Mouse (Mus musculus): ENCODE data around the gene Ccdc15.
A peak's percentile ranks its signal among the peaks of the same experiment; 100 is the strongest.

The Ccdc15 gene

DNA sequence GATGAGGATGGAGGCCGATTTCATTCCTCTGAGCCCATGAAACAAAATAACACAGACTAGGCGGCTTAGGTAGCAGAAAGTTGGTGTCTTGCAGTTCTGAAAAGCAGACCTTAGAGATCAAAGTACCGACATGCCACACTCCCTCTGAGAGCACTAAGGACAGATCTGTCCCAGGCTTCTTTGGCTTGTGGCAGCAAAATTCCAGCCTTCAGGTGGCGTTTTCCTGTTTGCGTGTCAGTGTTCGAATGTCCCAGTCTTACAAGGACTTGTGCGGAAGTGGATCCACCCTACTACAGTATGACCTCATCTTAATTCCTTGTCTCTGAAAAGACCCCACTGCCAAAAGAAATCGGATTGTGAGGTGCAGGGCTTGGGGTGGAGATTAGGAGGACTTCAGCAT lies 20.6 kb upstream of the Ccdc15 start:
- peaks cover 8% of the 10 kb centered on the region; the same call in 1 of the 2 replicates for H3K4me1 ChIP-seq (replicated peaks; ENCODE audit: low read depth, low read length)
- no peaks in the 10 kb centered on the region for H3K36me3 ChIP-seq (ENCODE audit: insufficient read depth, low read length)
- no peaks in the 10 kb centered on the region for H3K27me3 ChIP-seq (ENCODE audit: insufficient read depth, low read length)
- H3K4me3 ChIP-seq (replicated peaks; ENCODE audit: low read length) = no peak overlapping the region
- no peaks in the 10 kb centered on the region; the same call in 1 of the 2 replicates for H3K9me3 ChIP-seq (ENCODE audit: low read length)
- TF ChIP-seq CTCF (conservative IDR thresholded peaks at IDR 0.05; ENCODE audit: low read length) (no peak), POU5F1 (IDR thresholded peaks at IDR 0.05; ENCODE audit: borderline replicate concordance, low read length) (no peak), NANOG (IDR thresholded peaks at IDR 0.05; ENCODE audit: borderline replicate concordance, low read length) (no peak)

- H3K27me3 ChIP-seq (ENCODE audit: insufficient read depth, low read length) = no peaks in the 10 kb centered on the region
- no peaks in the 10 kb centered on the region; the same call in 1 of the 2 replicates for H3K9me3 ChIP-seq (ENCODE audit: low read length)
- H3K4me3 ChIP-seq (replicated peaks; ENCODE audit: low read length) = peak overlapping the region; percentile 58
- peaks cover 8% of the 10 kb centered on the region; the same call in 1 of the 2 replicates for H3K4me1 ChIP-seq (replicated peaks; ENCODE audit: low read depth, low read length)
- no peak for TF ChIP-seq POU5F1 (IDR thresholded peaks at IDR 0.05; ENCODE audit: borderline replicate concordance, low read length)
- no peak for TF ChIP-seq NANOG (IDR thresholded peaks at IDR 0.05; ENCODE audit: borderline replicate concordance, low read length)
- peak; percentile 53 for TF ChIP-seq CTCF (conservative IDR thresholded peaks at IDR 0.05; ENCODE audit: low read length)
- H3K36me3 ChIP-seq (ENCODE audit: insufficient read depth, low read length) = no peaks in the 10 kb centered on the region
Observed at GRCm38 (mm10) chr9:37368081-37368830, 20.0 kb upstream of the Ccdc15 start.

DNA sequence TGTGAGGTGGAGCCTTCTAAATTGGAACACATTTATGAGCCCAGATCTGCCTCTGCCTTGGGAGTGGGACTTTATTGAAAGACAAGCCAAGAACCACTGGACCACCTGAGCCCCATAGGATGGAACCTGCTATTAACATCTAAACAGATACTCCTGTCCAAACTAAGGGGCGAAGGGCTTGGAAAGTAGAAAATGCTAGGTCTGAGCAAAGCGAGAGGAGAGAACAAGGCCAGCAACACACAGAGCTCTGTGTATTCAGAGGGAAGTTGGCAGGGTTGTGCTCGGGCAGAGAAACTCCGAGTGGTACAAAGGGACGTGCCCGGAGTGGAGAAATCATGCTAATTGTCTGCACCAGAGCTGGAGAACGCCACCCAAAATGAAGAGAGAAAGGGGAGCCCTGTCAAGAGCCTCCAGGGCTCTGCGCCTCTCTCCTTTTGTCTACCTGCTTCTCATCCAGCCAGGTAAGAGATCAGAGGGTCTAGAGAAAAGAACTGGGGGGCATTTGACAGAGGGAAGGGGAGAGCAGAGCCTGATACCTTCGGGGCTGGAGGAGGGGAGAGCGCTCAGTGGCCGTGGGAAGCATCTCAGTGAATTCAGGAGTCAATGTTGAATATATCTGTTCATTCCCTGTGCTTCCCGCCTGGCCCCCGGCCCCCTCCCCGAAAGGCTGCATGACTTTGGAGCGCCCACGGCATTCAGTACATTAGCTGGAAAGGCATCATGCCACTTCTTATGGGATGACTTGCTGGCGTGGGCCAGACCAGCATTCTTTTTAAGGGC lies 19.3 kb upstream of the Ccdc15 start, which contains the start of gene Hepacam:
Gene Hepacam, plus strand, starts transcription at position 51 of the 780 bp plus-strand sequence.
- Histone ChIP-seq H3K4me1 (replicated peaks; ENCODE audit: low read depth, low read length) (peaks cover 8% of the 10 kb centered on the region; the same call in 1 of the 2 replicates), H3K36me3 (ENCODE audit: insufficient read depth, low read length) (no peaks in the 10 kb centered on the region), H3K4me3 (replicated peaks; ENCODE audit: low read length) (peak within 1 kb of the TSS; percentile 58), H3K9me3 (ENCODE audit: low read length) (no peaks in the 10 kb centered on the region; the same call in 1 of the 2 replicates), H3K27me3 (ENCODE audit: insufficient read depth, low read length) (no peaks in the 10 kb centered on the region)
- TF ChIP-seq POU5F1 (IDR thresholded peaks at IDR 0.05; ENCODE audit: borderline replicate concordance, low read length) = no peak
- no peak for TF ChIP-seq NANOG (IDR thresholded peaks at IDR 0.05; ENCODE audit: borderline replicate concordance, low read length)

DNA sequence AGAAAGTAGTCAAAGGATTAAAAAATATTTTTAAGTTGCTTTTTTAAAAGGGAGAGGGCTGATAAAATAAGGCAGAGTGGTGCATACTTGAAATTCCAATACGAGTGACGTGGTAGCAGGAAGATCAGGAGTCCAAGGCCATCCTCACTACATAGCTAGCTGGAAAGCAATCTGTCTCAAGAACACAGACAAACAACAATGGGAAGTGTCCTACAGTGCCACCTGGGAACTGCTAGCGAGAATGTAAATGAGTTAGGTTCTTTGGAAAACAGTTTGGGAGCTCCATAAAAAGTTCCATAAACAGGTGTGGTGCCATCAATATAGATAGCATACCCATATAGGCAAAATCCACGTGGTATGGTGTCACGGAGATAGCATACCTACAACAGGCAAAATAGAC lies 17.5 kb upstream of the Ccdc15 start:
- Histone ChIP-seq H3K27me3 (ENCODE audit: insufficient read depth, low read length) (no peaks in the 10 kb centered on the region), H3K9me3 (ENCODE audit: low read length) (no peaks in the 10 kb centered on the region; the same call in 1 of the 2 replicates), H3K4me3 (replicated peaks; ENCODE audit: low read length) (no peak overlapping the region), H3K36me3 (ENCODE audit: insufficient read depth, low read length) (no peaks in the 10 kb centered on the region), H3K4me1 (replicated peaks; ENCODE audit: low read depth, low read length) (peaks cover 8% of the 10 kb centered on the region; the same call in 1 of the 2 replicates)
- TF ChIP-seq NANOG (IDR thresholded peaks at IDR 0.05; ENCODE audit: borderline replicate concordance, low read length) (no peak), CTCF (conservative IDR thresholded peaks at IDR 0.05; ENCODE audit: low read length) (no peak), POU5F1 (IDR thresholded peaks at IDR 0.05; ENCODE audit: borderline replicate concordance, low read length) (no peak)

GRCm38 (mm10) chr9:37364392-37364791 lies 16.2 kb upstream of the Ccdc15 start:
- H3K27me3 ChIP-seq (ENCODE audit: insufficient read depth, low read length) = no peaks in the 10 kb centered on the region
- TF ChIP-seq CTCF (conservative IDR thresholded peaks at IDR 0.05; ENCODE audit: low read length) (no peak), NANOG (IDR thresholded peaks at IDR 0.05; ENCODE audit: borderline replicate concordance, low read length) (no peak), POU5F1 (IDR thresholded peaks at IDR 0.05; ENCODE audit: borderline replicate concordance, low read length) (no peak)
- peaks cover 15% of the 10 kb centered on the region for H3K4me1 ChIP-seq (replicated peaks; ENCODE audit: low read depth, low read length)
- H3K4me3 ChIP-seq (replicated peaks; ENCODE audit: low read length) = no peak overlapping the region
- no peaks in the 10 kb centered on the region for H3K36me3 ChIP-seq (ENCODE audit: insufficient read depth, low read length)
- no peaks in the 10 kb centered on the region for H3K9me3 ChIP-seq (ENCODE audit: low read length)

DNA sequence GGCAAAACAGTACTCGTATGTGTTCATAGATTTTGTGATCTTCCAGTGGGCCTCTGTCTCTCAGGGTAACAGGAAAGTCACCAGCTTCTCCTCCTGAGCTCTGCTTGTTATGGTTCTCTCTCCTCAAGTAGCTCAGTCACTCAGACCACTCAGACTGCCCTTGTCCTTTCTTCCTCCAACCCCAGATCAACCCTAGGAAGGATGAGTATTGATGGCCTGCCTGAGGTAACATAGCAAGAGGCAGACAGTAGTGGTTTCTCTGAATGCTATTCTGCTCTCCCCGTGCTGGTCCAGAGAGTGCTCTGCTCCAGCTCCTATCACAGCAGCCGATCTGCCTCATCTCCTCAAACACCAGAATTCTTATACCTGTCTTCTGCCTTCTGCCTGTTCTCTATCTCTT lies 15.3 kb upstream of the Ccdc15 start:
- no peaks in the 10 kb centered on the region for H3K9me3 ChIP-seq (ENCODE audit: low read length)
- H3K36me3 ChIP-seq (ENCODE audit: insufficient read depth, low read length) = no peaks in the 10 kb centered on the region
- peaks cover 23% of the 10 kb centered on the region for H3K4me1 ChIP-seq (replicated peaks; ENCODE audit: low read depth, low read length)
- H3K4me3 ChIP-seq (replicated peaks; ENCODE audit: low read length) = no peak overlapping the region
- no peaks in the 10 kb centered on the region for H3K27me3 ChIP-seq (ENCODE audit: insufficient read depth, low read length)
- TF ChIP-seq POU5F1 (IDR thresholded peaks at IDR 0.05; ENCODE audit: borderline replicate concordance, low read length) (no peak), CTCF (conservative IDR thresholded peaks at IDR 0.05; ENCODE audit: low read length) (no peak), NANOG (IDR thresholded peaks at IDR 0.05; ENCODE audit: borderline replicate concordance, low read length) (no peak)

GRCm38 (mm10) chr9:37362881-37363280 lies 14.6 kb upstream of the Ccdc15 start:
- Histone ChIP-seq H3K9me3 (ENCODE audit: low read length) (no peaks in the 10 kb centered on the region), H3K4me1 (replicated peaks; ENCODE audit: low read depth, low read length) (peaks cover 22% of the 10 kb centered on the region), H3K27me3 (ENCODE audit: insufficient read depth, low read length) (no peaks in the 10 kb centered on the region), H3K36me3 (ENCODE audit: insufficient read depth, low read length) (no peaks in the 10 kb centered on the region), H3K4me3 (replicated peaks; ENCODE audit: low read length) (no peak overlapping the region)
- no peak for TF ChIP-seq NANOG (IDR thresholded peaks at IDR 0.05; ENCODE audit: borderline replicate concordance, low read length)

DNA sequence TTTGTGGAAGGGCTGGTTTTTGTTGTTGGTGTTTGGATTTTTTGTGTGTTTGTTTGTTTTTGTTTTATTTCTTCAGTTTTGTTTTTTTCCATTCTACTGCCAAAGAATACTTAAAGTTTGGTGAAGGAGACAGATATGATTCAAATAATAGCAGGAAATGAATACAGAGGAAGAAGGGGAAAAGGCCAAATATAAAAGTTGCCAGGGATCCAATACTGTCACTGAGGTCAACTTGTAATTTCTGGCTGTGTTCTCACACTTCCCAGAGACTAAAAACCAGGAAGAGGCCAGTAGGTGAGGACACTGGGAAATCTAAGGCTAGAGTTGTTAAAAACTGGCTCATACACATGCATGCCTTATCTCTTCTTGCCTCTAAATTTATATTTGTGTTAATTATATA lies 13.9 kb upstream of the Ccdc15 start:
- H3K36me3 ChIP-seq (ENCODE audit: insufficient read depth, low read length) = no peaks in the 10 kb centered on the region
- peaks cover 15% of the 10 kb centered on the region; the same call in 1 of the 2 replicates for H3K4me1 ChIP-seq (replicated peaks; ENCODE audit: low read depth, low read length)
- no peak for TF ChIP-seq POU5F1 (IDR thresholded peaks at IDR 0.05; ENCODE audit: borderline replicate concordance, low read length)
- no peak for TF ChIP-seq NANOG (IDR thresholded peaks at IDR 0.05; ENCODE audit: borderline replicate concordance, low read length)
- no peak for TF ChIP-seq CTCF (conservative IDR thresholded peaks at IDR 0.05; ENCODE audit: low read length)
- H3K27me3 ChIP-seq (ENCODE audit: insufficient read depth, low read length) = no peaks in the 10 kb centered on the region
- H3K9me3 ChIP-seq (ENCODE audit: low read length) = no peaks in the 10 kb centered on the region
- H3K4me3 ChIP-seq (replicated peaks; ENCODE audit: low read length) = no peak overlapping the region
